In genomic region chr10:49782741-49783691, GRCm38 (mm10) we compare ENCODE assay signal across 8 mouse cellular contexts. TPM values are rescaled to one million over a fixed set of nuclear protein-coding genes. Genes with fewer than 3 reads are reported as not detected.
DNase-seq lines count a peak whose midpoint lies in the region; ATAC-seq and TF ChIP-seq lines count a peak whose summit lies in the region.

No protein-coding gene starts in this region.

- peak; percentile 7 for DNase-seq in adrenal gland, postnatal 10 days
- no peak for DNase-seq in adrenal gland, adult 2 months
- peak; percentile 39 for DNase-seq in cerebellum, adult 11 months
- DNase-seq in hindbrain, postnatal 0 days (ENCODE audit: low spot score): peak; percentile 67
- peak; percentile 70 for DNase-seq in right cerebral cortex, postnatal 25 days
- no peak for DNase-seq in thymus, postnatal 10 days (ENCODE audit: low spot score in 2 of 2)

- no peaks in the 10 kb centered on the region for H3K9me3 ChIP-seq in forebrain, embryonic 13.5 days (replicated peaks)
- H3K9me3 ChIP-seq in hindbrain, postnatal 0 days (ENCODE audit: low read length): no peaks in the 10 kb centered on the region
- H3K9me3 ChIP-seq in liver, embryonic 16.5 days (replicated peaks; ENCODE audit: control insufficient read depth, low read length): no peaks in the 10 kb centered on the region

- TF ChIP-seq CTCF in hindbrain, postnatal 0 days (IDR thresholded peaks at IDR 0.05; ENCODE audit: low read depth): no peak

- no peaks in the 10 kb centered on the region for H3K27me3 ChIP-seq in forebrain, embryonic 13.5 days
- no peaks in the 10 kb centered on the region for H3K27me3 ChIP-seq in hindbrain, postnatal 0 days (ENCODE audit: insufficient read depth, low read length)
- H3K27me3 ChIP-seq in liver, embryonic 16.5 days (ENCODE audit: control insufficient read depth, insufficient read depth, low read depth, low read length): peaks cover 8% of the 10 kb centered on the region

- H3K4me1 ChIP-seq in forebrain, embryonic 13.5 days: peaks cover 59% of the 10 kb centered on the region
- H3K4me1 ChIP-seq in hindbrain, postnatal 0 days (ENCODE audit: insufficient read depth, low read length): peaks cover 7% of the 10 kb centered on the region; the same call in 1 of the 2 replicates
- H3K4me1 ChIP-seq in liver, embryonic 16.5 days (ENCODE audit: control insufficient read depth, low read depth, low read length): no peaks in the 10 kb centered on the region

- peak overlapping the region; percentile 61 for H3K4me3 ChIP-seq in forebrain, embryonic 13.5 days
- H3K4me3 ChIP-seq in hindbrain, postnatal 0 days (ENCODE audit: low read length): peak overlapping the region; percentile 65
- peak overlapping the region; percentile 26 for H3K4me3 ChIP-seq in liver, embryonic 16.5 days (ENCODE audit: low read depth, low read length)

- H3K36me3 ChIP-seq in forebrain, embryonic 13.5 days (ENCODE audit: poor library complexity, severe bottlenecking): 0 out of 2 replicates have a peak, but pooled peaks cover 4% of the 10 kb centered on the region
- H3K36me3 ChIP-seq in hindbrain, postnatal 0 days (ENCODE audit: insufficient read depth, low read length): no peaks in the 10 kb centered on the region
- no peaks in the 10 kb centered on the region for H3K36me3 ChIP-seq in liver, embryonic 16.5 days (ENCODE audit: control insufficient read depth, insufficient read depth)

- WGBS in forebrain, embryonic 13.5 days: under 1% methylated on average over 44 of the region's 44 CpGs
- under 1% methylated on average over 44 of the region's 44 CpGs for WGBS in hindbrain, postnatal 0 days
- 1% methylated on average over 44 of the region's 44 CpGs for WGBS in liver, embryonic 16.5 days (ENCODE audit: insufficient replicate concordance)

- peak; percentile 80 for ATAC-seq in forebrain, embryonic 13.5 days
- ATAC-seq in hindbrain, postnatal 0 days: peak; percentile 77
- no peak for ATAC-seq in liver, embryonic 16.5 days (ENCODE audit: low read depth)

- peak overlapping the region; percentile 80 for H3K4me2 ChIP-seq in forebrain, embryonic 13.5 days
- H3K4me2 ChIP-seq in hindbrain, postnatal 0 days (ENCODE audit: low read depth, low read length): peak overlapping the region; percentile 78
- H3K4me2 ChIP-seq in liver, embryonic 16.5 days (ENCODE audit: low read depth, low read length): 0 out of 2 replicates have a peak overlapping the region, but pooled peaks have one; percentile 32

- H3K27ac ChIP-seq in forebrain, embryonic 13.5 days: peak overlapping the region; percentile 78
- H3K27ac ChIP-seq in hindbrain, postnatal 0 days: peak overlapping the region; percentile 80
- no peak overlapping the region for H3K27ac ChIP-seq in liver, embryonic 16.5 days (ENCODE audit: low read length)

- H3K9ac ChIP-seq in forebrain, embryonic 13.5 days: peak overlapping the region; percentile 81
- peak overlapping the region; percentile 68 for H3K9ac ChIP-seq in hindbrain, postnatal 0 days (replicated peaks; ENCODE audit: low read length)
- no peak overlapping the region for H3K9ac ChIP-seq in liver, embryonic 16.5 days (ENCODE audit: low read depth, low read length)

RNA-seq across cellular contexts. Expression of gene Grik2, which starts 5.5 kb away (rescaled TPM):
- 1 to 10 TPM; 1.5 to 3.0 TPM for total RNA-seq in adrenal gland, postnatal 10 days (2021)
- total RNA-seq in adrenal gland, adult 2 months (2021): 1 to 10 TPM; 1.6 to 1.8 TPM
- polyA plus RNA-seq in adrenal gland, adult 2 months (2012; rRNA removed): 0.34 and 0.47 TPM in 2 replicates
- 28.1 and 31.9 TPM in 2 replicates for polyA plus RNA-seq in forebrain, embryonic 13.5 days (2015; fragmentation: Nextera tagmentation; extraction: Ambion mirVana)
- total RNA-seq in hindbrain, postnatal 0 days (2014; rRNA removed): 88.9 and 120 TPM in 2 replicates
- polyA plus RNA-seq in hindbrain, postnatal 0 days (2015; fragmentation: Nextera tagmentation; extraction: Ambion mirVana): 24.9 and 25.5 TPM in 2 replicates
- 0.05 TPM in 1 of 2 replicates, not detected in the other for polyA plus RNA-seq in liver, embryonic 16.5 days (2015; fragmentation: Nextera tagmentation; extraction: Ambion mirVana)

Comparison
In these comparisons a context has a peak if more than half of its experiments do, and no peak if none do; other contexts are left out.
1. DNase-seq: peak in adrenal gland, postnatal 10 days (single experiment), cerebellum, adult 11 months (single experiment), hindbrain, postnatal 0 days (single experiment) and right cerebral cortex, postnatal 25 days (single experiment); none in adrenal gland, adult 2 months (single experiment) and thymus, postnatal 10 days (0 of 2).
2. RNA of gene Grik2, which starts 5.5 kb away (polyA plus RNA-seq): 28.1 to 31.9 TPM in forebrain, embryonic 13.5 days and 24.9 to 25.5 TPM in hindbrain, postnatal 0 days; 0.34 to 0.47 TPM in adrenal gland, adult 2 months and 0.05 TPM in liver, embryonic 16.5 days; every median in the first group is over 10 times any median in the second.
3. Peak in every context shown above with its lines, with median percentiles within 50 percentile points of each other: H3K4me2 ChIP-seq and H3K4me3 ChIP-seq.